Mouse (Mus musculus) frontal cortex, postnatal 25 days (tissue): ENCODE data around the gene Flywch2.

Experiments used
- DNase-seq, 2 experiments: peaks; one replicate each; pipeline ENCODE4 v3.0.0; 2022; ENCODE audit warnings: low spot score in 2 of 2

The Flywch2 gene

GRCm38 (mm10) chr17:23748631-23749391 is 37.1 kb downstream of the Flywch2 start:
- peak in 1 of 2 experiments; percentile 57 for DNase-seq

GRCm38 (mm10) chr17:23748026-23748425 is 37.9 kb downstream of the Flywch2 start:
- no peak for DNase-seq

- DNase-seq: no peak
These were observed 38.4 kb downstream of the Flywch2 start for GRCm38 (mm10) chr17:23747471-23747870.

GRCm38 (mm10) chr17:23746767-23747166 is 39.1 kb downstream of the Flywch2 start:
- no peak for DNase-seq

- DNase-seq: no peak
These were observed 39.6 kb downstream of the Flywch2 start for GRCm38 (mm10) chr17:23746311-23746710.

GRCm38 (mm10) chr17:23745301-23746251 is 40.3 kb downstream of the Flywch2 start, which contains the start of gene Kremen2:
TSS of gene Kremen2 (minus strand) at chr17:23745833.
- DNase-seq: no peak

- no peak for DNase-seq
These were observed 41.2 kb downstream of the Flywch2 start for GRCm38 (mm10) chr17:23744651-23745050.

- no peak for DNase-seq
These were observed 41.8 kb downstream of the Flywch2 start for GRCm38 (mm10) chr17:23744076-23744475.

- DNase-seq: no peak
These were observed 42.9 kb downstream of the Flywch2 start for GRCm38 (mm10) chr17:23742941-23743340.

- no peak for DNase-seq
These were observed 43.6 kb downstream of the Flywch2 start for GRCm38 (mm10) chr17:23742210-23742793.

- DNase-seq: no peak
These were observed 44.3 kb downstream of the Flywch2 start for GRCm38 (mm10) chr17:23741359-23742209.

- no peak for DNase-seq
These were observed 45.3 kb downstream of the Flywch2 start, which contains the start of gene Paqr4 for GRCm38 (mm10) chr17:23740598-23741021. TSS of gene Paqr4 (minus strand) at chr17:23740867.

- DNase-seq: peak; percentile 85 to 90
These were observed 45.7 kb downstream of the Flywch2 start for GRCm38 (mm10) chr17:23740136-23740584.

- no peak for DNase-seq
These were observed 46.4 kb downstream of the Flywch2 start for GRCm38 (mm10) chr17:23739202-23740135.

- no peak for DNase-seq
These were observed 47.1 kb downstream of the Flywch2 start for GRCm38 (mm10) chr17:23738836-23739201.

- no peak for DNase-seq
These were observed 48.1 kb downstream of the Flywch2 start for GRCm38 (mm10) chr17:23737493-23738445.

GRCm38 (mm10) chr17:23734341-23734740 is 51.5 kb downstream of the Flywch2 start:
- DNase-seq: no peak

- no peak for DNase-seq
These were observed 55.4 kb downstream of the Flywch2 start for GRCm38 (mm10) chr17:23730441-23730840.
